15 mouse cellular contexts compared by ENCODE assay signal in the genomic region with DNA sequence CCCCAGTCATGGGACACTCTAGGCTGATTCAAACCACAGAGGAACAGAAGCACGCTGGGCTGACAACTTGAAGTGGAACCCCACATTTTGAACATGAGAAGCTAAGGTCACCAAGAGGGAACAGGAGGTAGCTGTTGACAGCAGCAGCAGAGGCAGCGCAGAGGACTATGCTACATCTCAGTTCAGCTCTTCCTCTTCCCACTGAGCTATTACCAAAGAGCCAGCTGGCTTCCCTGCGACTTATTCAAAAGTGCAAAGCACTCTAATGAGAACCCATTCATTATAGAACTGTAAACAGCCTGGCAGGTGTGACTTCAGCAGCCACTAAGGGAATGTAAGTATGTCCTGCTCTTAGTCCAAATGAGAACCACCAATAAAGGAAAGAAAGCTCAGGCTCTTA. TPM values are rescaled to one million over a fixed set of nuclear protein-coding genes. Genes with fewer than 3 reads are reported as not detected.
DNase-seq lines count a peak whose midpoint lies in the region; ATAC-seq lines count a peak whose summit lies in the region.
"Had no signal": no experiment of that assay in that cellular context is flagged by ENCODE, and none has a peak within 500 bp of the region (broad histone marks: within the 10 kb centered on the region; RNA-seq: fewer than 3 reads in every experiment).

No protein-coding gene starts in this region.

- H3K36me3 ChIP-seq in embryonic facial prominence, embryonic 15.5 days = peaks cover 19% of the 10 kb centered on the region
- peaks cover 89% of the 10 kb centered on the region for H3K36me3 ChIP-seq in embryonic facial prominence, embryonic 10.5 days (replicated peaks)
- H3K36me3 ChIP-seq in heart, embryonic 13.5 days = peaks cover 45% of the 10 kb centered on the region
- H3K36me3 ChIP-seq in neural tube, embryonic 11.5 days (ENCODE audit: control insufficient read depth, insufficient read depth, low read length) = no peaks in the 10 kb centered on the region
- peaks cover 10% of the 10 kb centered on the region for H3K36me3 ChIP-seq in neural tube, embryonic 15.5 days

- DNase-seq in embryonic facial prominence, embryonic 10.5 days (ENCODE audit: low spot score) = no peak
- no peak for DNase-seq in heart, postnatal 36 days
- DNase-seq in neural tube, embryonic 11.5 days (ENCODE audit: low spot score) = no peak
- peak; percentile 35 for DNase-seq in telencephalon, adult 2 months (ENCODE audit: low read depth, low spot score)
- DNase-seq: adrenal gland, postnatal 10 days; lung, adult 2 months; spleen, adult 18-20 months; thymus, adult 18-20 months had no signal

- intact Hi-C loops in heart, postnatal 36 days (cut with DNase I) = no loop called here

- H3K4me2 ChIP-seq in embryonic facial prominence, embryonic 15.5 days (replicated peaks) = no peak overlapping the region
- no peak overlapping the region for H3K4me2 ChIP-seq in heart, embryonic 13.5 days
- no peak overlapping the region for H3K4me2 ChIP-seq in neural tube, embryonic 11.5 days (ENCODE audit: low read depth)
- no peak overlapping the region for H3K4me2 ChIP-seq in neural tube, embryonic 15.5 days
- H3K4me2 ChIP-seq: hindbrain, embryonic 13.5 days had no signal

- H3K27ac ChIP-seq in embryonic facial prominence, embryonic 15.5 days (replicated peaks) = peak overlapping the region; percentile 63
- H3K27ac ChIP-seq in embryonic facial prominence, embryonic 10.5 days (replicated peaks) = no peak overlapping the region
- peak overlapping the region; percentile 71; the same call in 1 of the 2 replicates for H3K27ac ChIP-seq in heart, embryonic 13.5 days (replicated peaks)
- no peak overlapping the region for H3K27ac ChIP-seq in neural tube, embryonic 11.5 days (ENCODE audit: low read depth, low read length)
- no peak overlapping the region for H3K27ac ChIP-seq in neural tube, embryonic 15.5 days (replicated peaks)
- H3K27ac ChIP-seq: hindbrain, embryonic 13.5 days; kidney, postnatal 0 days had no signal

- no peak overlapping the region for H3K4me3 ChIP-seq in embryonic facial prominence, embryonic 15.5 days (replicated peaks)
- H3K4me3 ChIP-seq in embryonic facial prominence, embryonic 10.5 days = no peak overlapping the region
- no peak overlapping the region for H3K4me3 ChIP-seq in heart, embryonic 13.5 days
- H3K4me3 ChIP-seq in neural tube, embryonic 11.5 days (ENCODE audit: low read depth, low read length) = no peak overlapping the region
- H3K4me3 ChIP-seq in neural tube, embryonic 15.5 days (replicated peaks) = no peak overlapping the region
- H3K4me3 ChIP-seq: hindbrain, embryonic 13.5 days; megakaryocyte, embryonic 14.5 days had no signal

- H3K9me3 ChIP-seq in embryonic facial prominence, embryonic 15.5 days (replicated peaks) = no peaks in the 10 kb centered on the region
- no peaks in the 10 kb centered on the region for H3K9me3 ChIP-seq in embryonic facial prominence, embryonic 10.5 days
- H3K9me3 ChIP-seq in heart, embryonic 13.5 days = no peaks in the 10 kb centered on the region
- no peaks in the 10 kb centered on the region for H3K9me3 ChIP-seq in neural tube, embryonic 11.5 days (ENCODE audit: control insufficient read depth, low read length)
- H3K9me3 ChIP-seq in neural tube, embryonic 15.5 days (replicated peaks) = no peaks in the 10 kb centered on the region
- H3K9me3 ChIP-seq: hindbrain, embryonic 13.5 days; megakaryocyte, embryonic 14.5 days had no signal

- no peak overlapping the region for H3K9ac ChIP-seq in embryonic facial prominence, embryonic 15.5 days
- no peak overlapping the region for H3K9ac ChIP-seq in heart, embryonic 13.5 days
- H3K9ac ChIP-seq in neural tube, embryonic 11.5 days (ENCODE audit: low read length) = no peak overlapping the region
- no peak overlapping the region for H3K9ac ChIP-seq in neural tube, embryonic 15.5 days (replicated peaks)
- H3K9ac ChIP-seq: hindbrain, embryonic 13.5 days had no signal

- H3K4me1 ChIP-seq in embryonic facial prominence, embryonic 15.5 days = peaks cover 18% of the 10 kb centered on the region
- peaks cover 5% of the 10 kb centered on the region; the same call in 1 of the 2 replicates for H3K4me1 ChIP-seq in embryonic facial prominence, embryonic 10.5 days
- peaks cover 35% of the 10 kb centered on the region for H3K4me1 ChIP-seq in heart, embryonic 13.5 days
- H3K4me1 ChIP-seq in neural tube, embryonic 11.5 days (ENCODE audit: control insufficient read depth, insufficient read depth, low read length) = peaks cover 8% of the 10 kb centered on the region; the same call in 1 of the 2 replicates
- H3K4me1 ChIP-seq in neural tube, embryonic 15.5 days = peaks cover 22% of the 10 kb centered on the region

- no peak for ATAC-seq in embryonic facial prominence, embryonic 15.5 days (ENCODE audit: insufficient number of reproducible peaks, low FRiP score, low TSS enrichment, low read depth)
- ATAC-seq in heart, embryonic 13.5 days (ENCODE audit: extremely low read depth, insufficient number of reproducible peaks, low FRiP score, low TSS enrichment) = no peak
- 0 out of 2 replicates have a peak, but pooled peaks have one; percentile 20 for ATAC-seq in neural tube, embryonic 11.5 days (ENCODE audit: insufficient read depth, low FRiP score, low TSS enrichment)
- ATAC-seq in neural tube, embryonic 15.5 days (ENCODE audit: low FRiP score) = no peak
- no peak for ATAC-seq in granulocyte monocyte progenitor cell, adult 5-6 weeks (replicated peaks; ENCODE audit: poor library complexity, severe bottlenecking)

- no peaks in the 10 kb centered on the region for H3K27me3 ChIP-seq in embryonic facial prominence, embryonic 15.5 days
- no peaks in the 10 kb centered on the region for H3K27me3 ChIP-seq in embryonic facial prominence, embryonic 10.5 days (replicated peaks; ENCODE audit: low read depth, poor library complexity, severe bottlenecking)
- no peaks in the 10 kb centered on the region for H3K27me3 ChIP-seq in heart, embryonic 13.5 days (replicated peaks)
- H3K27me3 ChIP-seq in neural tube, embryonic 11.5 days (ENCODE audit: control insufficient read depth, insufficient read depth, low read length) = no peaks in the 10 kb centered on the region
- no peaks in the 10 kb centered on the region for H3K27me3 ChIP-seq in neural tube, embryonic 15.5 days (replicated peaks)
- H3K27me3 ChIP-seq: hindbrain, embryonic 13.5 days; megakaryocyte, embryonic 14.5 days had no signal

- 77% methylated on average over 3 of the region's 3 CpGs for WGBS in embryonic facial prominence, embryonic 15.5 days
- 78% methylated on average over 3 of the region's 3 CpGs for WGBS in embryonic facial prominence, embryonic 10.5 days
- 45% methylated on average over 3 of the region's 3 CpGs for WGBS in heart, embryonic 13.5 days
- 66% methylated on average over 3 of the region's 3 CpGs for WGBS in neural tube, embryonic 11.5 days
- WGBS in neural tube, embryonic 15.5 days = 43% methylated on average over 3 of the region's 3 CpGs

RNA-seq across cellular contexts. Expression of a gene that starts 35.4 kb away (rescaled TPM):
- 11.9 and 13.1 TPM in 2 replicates for polyA plus RNA-seq in embryonic facial prominence, embryonic 15.5 days (2015; fragmentation: Nextera tagmentation; extraction: Ambion mirVana)
- 11.4 and 13.0 TPM in 2 replicates for polyA plus RNA-seq in embryonic facial prominence, embryonic 10.5 days (2016; fragmentation: Nextera tagmentation; extraction: Ambion mirVana)
- polyA plus RNA-seq in heart, embryonic 13.5 days (2015; fragmentation: Nextera tagmentation; extraction: Ambion mirVana) = 5.3 and 5.9 TPM in 2 replicates
- 10 to 100 TPM in 1 of 2 experiments, 1 to 10 TPM in 1; 6.0 to 10.1 TPM for total RNA-seq in heart, postnatal 36 days (2021)
- 12.0 TPM in 2 replicates for polyA plus RNA-seq in neural tube, embryonic 11.5 days (2014; fragmentation: Nextera tagmentation; extraction: Ambion mirVana)
- 8.2 and 10.1 TPM in 2 replicates for polyA plus RNA-seq in neural tube, embryonic 15.5 days (2015; fragmentation: Nextera tagmentation; extraction: Ambion mirVana)
- 14.2 and 20.6 TPM in 2 replicates for total RNA-seq in granulocyte monocyte progenitor cell, adult 5-6 weeks (2014; fragmentation: Nextera tagmentation)
- total RNA-seq in granulocyte monocyte progenitor cell, adult 5-6 weeks (2017) = 5.0 and 5.6 TPM in 2 replicates

Comparison
In these comparisons a context has a peak if more than half of its experiments do, and no peak if none do; other contexts are left out.
1. H3K27ac ChIP-seq: peak in embryonic facial prominence, embryonic 15.5 days (single experiment) and heart, embryonic 13.5 days (single experiment); none in embryonic facial prominence, embryonic 10.5 days (single experiment), neural tube, embryonic 11.5 days (single experiment) and neural tube, embryonic 15.5 days (single experiment).